Mouse (Mus musculus): ENCODE measurements at regions not wholly inside any gene's neighbourhood (a gene's known extent, or its start where the extent isn't known, plus 50 kb on each side); places are given as distances from the start of the nearest gene placed in this dataset.

GRCm38 (mm10) chr6:126481257-126481656 is 54.0 kb downstream of the Kcna5 start:
- DNase-seq (ENCODE audit: inconsistent age in 2 of 2, low spot score in 1 of 2) = no peak

GRCm38 (mm10) chr6:126477506-126477905 is 57.7 kb downstream of the Kcna5 start:
- no peak for DNase-seq (ENCODE audit: inconsistent age in 2 of 2, low spot score in 1 of 2)

GRCm38 (mm10) chr6:126476758-126477157 is 58.5 kb downstream of the Kcna5 start:
- peak in 1 of 2 experiments; percentile 75 for DNase-seq (ENCODE audit: inconsistent age in 2 of 2, low spot score in 1 of 2)

DNA sequence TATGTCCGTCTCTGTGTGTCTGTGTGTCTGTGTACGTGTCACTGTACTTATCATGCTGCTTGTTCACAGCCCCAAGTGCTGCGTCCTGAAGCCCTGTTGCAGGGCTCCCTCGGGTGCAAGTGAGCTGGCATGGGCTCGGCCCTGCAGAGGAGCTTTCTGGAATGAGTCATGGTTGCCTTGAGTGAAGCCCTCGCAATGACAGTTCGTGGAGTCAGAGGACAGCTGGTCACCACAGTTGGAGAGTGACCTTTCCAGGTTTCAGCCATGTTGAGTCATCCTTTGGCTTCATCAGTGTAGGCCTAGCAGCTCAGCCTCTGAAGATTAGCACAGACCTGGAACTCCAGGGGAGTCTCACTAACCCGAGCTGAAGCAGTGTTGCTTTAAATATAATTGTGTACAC is 59.7 kb downstream of the Kcna5 start:
- DNase-seq (ENCODE audit: inconsistent age in 2 of 2, low spot score in 1 of 2) = peak; percentile 86 to 92

- DNase-seq (ENCODE audit: inconsistent age in 2 of 2, low spot score in 1 of 2) = no peak
Measured at GRCm38 (mm10) chr6:126453751-126454150, 81.5 kb downstream of the Kcna5 start.

- no peak for DNase-seq (ENCODE audit: inconsistent age in 2 of 2, low spot score in 1 of 2)
Measured at GRCm38 (mm10) chr6:126445519-126445918, 89.7 kb downstream of the Kcna5 start.

GRCm38 (mm10) chr6:126440254-126440653 is 95.0 kb downstream of the Kcna5 start:
- no peak for DNase-seq (ENCODE audit: inconsistent age in 2 of 2, low spot score in 1 of 2)

- DNase-seq (ENCODE audit: inconsistent age in 2 of 2, low spot score in 1 of 2) = no peak
Measured at GRCm38 (mm10) chr6:126437976-126438736, 97.1 kb downstream of the Kcna5 start.

DNA sequence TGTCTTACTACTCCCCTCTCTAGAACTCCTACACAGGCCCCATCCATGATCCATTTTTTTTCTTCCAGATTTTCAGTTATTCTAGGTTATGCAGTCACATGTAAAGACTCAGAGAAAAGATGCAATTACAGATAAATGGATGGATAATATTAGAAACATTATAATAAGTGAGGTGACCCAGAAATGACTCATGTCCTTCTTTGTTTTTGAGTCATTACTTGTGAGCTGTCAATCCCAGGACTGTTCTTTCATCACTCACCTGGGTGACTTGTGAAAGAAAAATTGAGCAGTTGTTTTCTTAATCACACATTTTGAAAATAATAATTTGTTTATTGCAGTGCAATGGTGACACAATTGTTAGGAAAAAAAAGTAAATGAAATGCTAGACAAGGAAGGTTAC is 108.0 kb downstream of the Kcna5 start:
- DNase-seq (ENCODE audit: inconsistent age in 2 of 2, low spot score in 1 of 2) = no peak

GRCm38 (mm10) chr6:126405736-126406135 is 129.5 kb downstream of the Kcna5 start:
- DNase-seq (ENCODE audit: inconsistent age in 2 of 2, low spot score in 1 of 2) = peak in 1 of 2 experiments; percentile 60

DNA sequence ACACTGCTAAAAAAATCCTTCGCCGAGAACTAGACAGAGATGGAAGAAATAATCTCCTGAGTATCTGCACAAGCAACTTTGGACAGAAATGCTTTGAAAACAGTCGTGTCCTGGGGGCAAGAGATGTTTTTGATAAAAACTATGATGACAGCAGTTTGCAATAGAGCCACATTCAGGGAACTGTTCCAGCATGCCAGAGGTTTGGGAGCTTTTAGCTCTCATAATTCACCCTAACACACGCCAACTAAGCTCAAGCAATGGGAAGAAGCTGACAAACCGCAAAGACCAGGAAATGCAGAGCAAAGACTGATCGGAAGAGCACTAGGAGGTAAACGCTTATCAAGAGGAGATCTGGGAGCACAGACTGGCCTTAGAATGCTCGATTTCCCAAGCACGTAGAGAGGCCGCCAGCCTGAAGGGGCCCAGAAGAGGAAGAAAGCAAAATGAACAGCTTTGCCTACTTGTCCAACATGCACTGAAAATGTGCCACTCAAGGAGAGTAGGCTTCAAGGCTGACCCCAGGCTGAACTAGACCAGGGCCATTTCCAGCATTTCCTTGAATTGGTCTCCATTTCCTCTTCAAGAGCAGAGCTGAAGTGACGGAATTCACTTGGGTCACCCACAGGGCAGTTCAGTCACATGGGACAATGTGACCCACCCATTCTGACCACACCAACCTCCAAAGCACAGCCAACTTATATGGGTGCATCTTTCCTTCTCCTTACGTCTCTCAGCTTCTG is 130.7 kb downstream of the Kcna5 start:
- DNase-seq (ENCODE audit: inconsistent age in 2 of 2, low spot score in 1 of 2) = peak; percentile 18 to 58

GRCm38 (mm10) chr6:126399595-126399994 is 135.6 kb downstream of the Kcna5 start:
- DNase-seq (ENCODE audit: inconsistent age in 2 of 2, low spot score in 1 of 2) = no peak

DNA sequence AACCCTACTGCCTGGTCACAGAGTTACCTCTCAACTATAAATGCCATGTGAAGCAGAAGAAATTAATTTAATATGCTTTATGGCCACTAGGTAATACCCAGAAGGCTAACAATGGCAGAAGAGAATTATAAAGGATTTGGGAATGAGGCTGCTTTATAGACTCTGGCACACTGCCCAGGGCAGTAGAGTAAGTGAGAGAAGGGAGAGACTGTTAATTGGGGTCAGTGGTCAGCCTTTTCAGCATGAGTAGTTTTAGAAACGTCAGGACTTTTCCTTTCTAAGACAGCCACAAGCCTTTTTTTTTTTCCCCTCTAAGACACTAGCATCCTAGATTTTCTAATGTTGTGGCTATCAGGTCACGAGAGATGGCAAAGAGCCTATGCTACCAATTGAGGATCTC is 136.6 kb downstream of the Kcna5 start:
- no peak for DNase-seq (ENCODE audit: inconsistent age in 2 of 2, low spot score in 1 of 2)

GRCm38 (mm10) chr6:126395015-126395414 is 140.2 kb downstream of the Kcna5 start:
- DNase-seq (ENCODE audit: inconsistent age in 2 of 2, low spot score in 1 of 2) = no peak

GRCm38 (mm10) chr6:126394111-126394809 is 141.0 kb downstream of the Kcna5 start:
- no peak for DNase-seq (ENCODE audit: inconsistent age in 2 of 2, low spot score in 1 of 2)

GRCm38 (mm10) chr6:126384210-126385012 is 150.8 kb downstream of the Kcna5 start:
- DNase-seq (ENCODE audit: inconsistent age in 2 of 2, low spot score in 1 of 2) = peak; percentile 16 to 62

- no peak for DNase-seq (ENCODE audit: inconsistent age in 2 of 2, low spot score in 1 of 2)
Measured at GRCm38 (mm10) chr6:126377216-126377615, 158.0 kb downstream of the Kcna5 start.

GRCm38 (mm10) chr6:126374970-126375620 is 160.1 kb downstream of the Kcna5 start:
- no peak for DNase-seq (ENCODE audit: inconsistent age in 2 of 2, low spot score in 1 of 2)

GRCm38 (mm10) chr6:126371971-126372370 is 163.2 kb downstream of the Kcna5 start:
- peak in 1 of 2 experiments; percentile 65 for DNase-seq (ENCODE audit: inconsistent age in 2 of 2, low spot score in 1 of 2)

- DNase-seq (ENCODE audit: inconsistent age in 2 of 2, low spot score in 1 of 2) = no peak
Measured at GRCm38 (mm10) chr6:126371489-126371888, 163.7 kb downstream of the Kcna5 start.

All from adrenal gland, adult (tissue).